Mouse (Mus musculus) v-Abl transformed pro-B cells (cell line): ENCODE data around the gene Sprr2a3.
"Not testable (repeated sequence)": the region's sequence is repeated elsewhere in the genome, so short reads cannot be mapped to it uniquely, and the experiment has no call there.

Experiments
- in situ Hi-C, 2 experiments: fragments of 400-800 bp; cut with MboI; formaldehyde crosslinking; loops; one replicate each; pipeline ENCODE4 v1.15.1; 2025; ENCODE audit not compliant: unreplicated experiment in 2 of 2

The Sprr2a3 gene

GRCm38 (mm10) chr3:92285101-92285500 is at the start of gene Sprr2a3:
TSS of gene Sprr2a3 (plus strand) at chr3:92285417.
- in situ Hi-C loops: not testable (repeated sequence)

DNA sequence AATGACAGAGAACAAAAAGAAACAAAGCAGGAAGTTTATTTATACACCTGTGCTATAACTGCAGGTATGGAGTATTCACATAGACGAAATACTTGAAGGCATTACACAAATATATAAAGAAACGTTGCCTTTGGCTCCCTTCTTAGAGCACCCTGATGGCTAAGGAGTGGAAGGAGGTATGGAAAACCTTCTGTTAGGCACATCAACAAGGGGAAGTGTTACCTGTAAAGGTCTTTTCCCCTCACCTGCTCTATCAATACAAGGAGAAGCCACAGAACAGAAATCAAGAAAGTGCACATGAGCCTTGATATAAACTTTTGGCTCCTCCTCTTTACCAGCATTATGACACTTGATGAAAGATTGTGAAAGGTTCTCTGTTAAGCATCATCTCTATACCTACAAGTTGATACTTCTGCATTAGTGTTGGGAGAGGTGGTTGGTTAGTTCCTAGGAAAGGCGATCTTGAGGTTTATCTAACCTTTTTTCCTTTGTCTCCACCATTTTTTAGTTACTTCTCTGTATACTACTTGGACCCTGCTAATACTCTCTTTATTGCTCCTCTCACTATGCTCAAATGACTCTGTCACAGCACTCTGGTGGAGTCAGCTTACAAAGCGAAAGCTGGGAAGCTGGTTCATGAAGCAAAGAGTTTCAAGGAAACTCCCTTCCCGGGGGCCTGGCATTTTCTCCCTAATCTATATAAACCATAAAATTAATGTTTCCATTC is 48.6 kb upstream of the Sprr2a3 start:
- in situ Hi-C loops: not testable (repeated sequence)

DNA sequence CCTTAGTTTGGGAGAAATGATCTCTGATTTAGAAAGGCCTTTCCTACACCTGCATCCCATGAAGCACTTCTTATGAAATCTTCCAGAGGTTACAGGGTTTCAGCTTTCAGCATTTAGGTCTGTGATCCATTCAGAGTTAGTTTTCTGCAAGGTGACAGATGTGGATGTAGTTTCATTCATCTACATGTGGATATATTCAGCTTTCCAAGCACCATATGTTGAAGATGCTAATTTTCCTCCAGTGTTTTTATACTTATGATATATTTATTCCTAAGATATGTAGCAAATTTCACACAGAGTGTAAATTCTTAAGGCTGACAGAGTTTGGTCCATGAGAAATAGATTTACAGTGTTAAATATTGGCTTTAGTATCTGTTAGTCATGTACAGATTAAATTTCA is 46.5 kb upstream of the Sprr2a3 start:
- in situ Hi-C loops: not testable (repeated sequence)

DNA sequence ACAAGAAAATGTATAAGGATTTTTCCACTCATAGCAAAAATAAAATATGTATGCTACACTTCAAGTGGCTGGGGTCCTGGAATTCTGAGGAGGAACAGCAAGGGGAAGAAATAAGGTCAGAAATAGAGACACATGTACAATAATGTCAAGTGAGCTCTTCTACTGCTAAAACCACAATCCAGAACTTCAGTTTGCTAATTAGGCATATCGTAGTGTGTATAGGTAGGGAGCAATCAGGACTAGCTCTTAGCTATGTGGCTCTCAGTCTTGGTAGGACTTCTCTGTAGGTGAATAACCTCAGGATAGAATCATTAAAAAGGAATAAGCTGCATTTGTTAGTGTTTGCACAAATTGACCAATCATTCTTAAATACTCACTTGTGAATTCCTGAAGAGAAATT is 46.0 kb upstream of the Sprr2a3 start:
- in situ Hi-C loops: not testable (repeated sequence)

DNA sequence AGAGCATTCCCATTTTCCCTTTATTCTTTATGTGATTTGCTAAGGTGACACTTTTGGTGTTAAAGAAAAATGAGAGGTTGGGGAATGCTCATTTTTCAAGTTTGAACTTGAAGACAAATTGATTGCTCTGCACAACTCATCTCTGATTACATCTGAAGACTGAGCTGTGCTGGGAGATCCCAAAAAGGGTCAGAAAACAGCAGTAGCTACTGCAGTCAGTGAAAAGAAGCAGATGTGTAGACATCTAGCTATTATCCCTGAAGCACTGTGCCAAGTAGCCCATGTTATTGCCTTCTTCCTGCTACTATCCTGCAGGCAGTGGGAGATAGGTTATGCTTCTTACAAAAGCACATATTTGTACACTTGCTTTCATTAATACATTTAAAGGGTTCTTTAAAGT is 40.4 kb upstream of the Sprr2a3 start:
- in situ Hi-C loops: not testable (repeated sequence)

DNA sequence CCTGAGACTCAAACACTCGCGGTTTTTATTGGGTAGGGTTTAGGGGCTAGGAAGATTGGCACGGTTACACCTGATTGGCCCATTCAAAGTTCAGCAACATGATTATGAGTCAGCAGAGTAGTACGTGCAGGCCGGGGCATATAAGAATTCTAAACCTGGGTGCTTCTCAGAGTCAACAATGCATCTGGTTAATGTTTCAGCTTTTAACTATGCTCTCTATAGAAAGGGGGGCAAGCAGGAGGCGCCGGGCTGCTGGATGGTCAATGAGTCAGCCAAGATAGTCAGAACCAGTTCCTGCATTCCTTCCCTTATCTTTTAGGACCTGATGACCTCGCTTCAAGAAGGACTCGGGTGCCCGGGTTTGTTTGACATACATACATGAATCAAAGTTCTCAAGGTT is 39.0 kb upstream of the Sprr2a3 start:
- in situ Hi-C loops: not testable (repeated sequence)

GRCm38 (mm10) chr3:92248494-92248893 is 36.7 kb upstream of the Sprr2a3 start:
- in situ Hi-C loops: not testable (repeated sequence)

DNA sequence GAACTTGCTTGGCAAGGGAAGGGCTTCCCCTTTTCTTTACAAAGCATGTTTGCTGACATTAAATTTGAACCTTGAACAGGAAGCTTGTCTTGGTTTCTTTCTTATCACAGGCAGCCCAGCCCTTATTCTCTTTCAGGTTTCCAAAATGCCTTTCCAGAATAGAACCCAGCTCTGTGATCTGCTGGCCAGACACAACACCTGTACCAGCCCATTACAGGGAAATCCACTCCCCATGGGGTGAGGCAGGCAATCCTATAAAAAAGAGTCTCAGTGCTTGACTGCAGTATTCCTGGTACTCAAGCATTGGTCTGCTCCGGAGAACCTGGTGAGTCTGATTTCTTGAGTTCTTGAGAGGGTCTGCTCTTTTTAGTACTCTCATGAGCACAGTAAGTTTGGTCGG is 34.8 kb upstream of the Sprr2a3 start:
- in situ Hi-C loops: not testable (repeated sequence)

GRCm38 (mm10) chr3:92253860-92254259 is 31.4 kb upstream of the Sprr2a3 start:
- in situ Hi-C loops: not testable (repeated sequence)

GRCm38 (mm10) chr3:92258526-92258925 is 26.7 kb upstream of the Sprr2a3 start:
- in situ Hi-C loops: not testable (repeated sequence)

DNA sequence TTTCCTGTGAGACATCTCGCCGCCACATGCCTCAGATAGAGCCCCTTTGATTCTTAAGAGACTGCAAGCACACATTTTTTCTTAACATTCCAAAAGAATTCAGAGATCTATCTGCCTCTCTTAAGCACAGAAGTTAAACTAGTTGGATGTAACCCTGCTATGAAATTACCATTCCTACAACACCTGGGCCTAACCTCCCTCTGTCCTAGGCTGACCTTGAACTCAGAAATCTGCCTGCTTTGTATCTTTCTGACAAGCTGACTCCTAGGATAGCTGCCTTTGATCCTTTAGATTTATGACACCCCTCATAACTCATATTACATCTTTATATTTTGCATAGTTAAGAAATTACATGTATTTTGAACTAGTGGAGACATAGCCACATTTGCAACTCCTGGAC is 21.8 kb upstream of the Sprr2a3 start:
- in situ Hi-C loops: not testable (repeated sequence)

DNA sequence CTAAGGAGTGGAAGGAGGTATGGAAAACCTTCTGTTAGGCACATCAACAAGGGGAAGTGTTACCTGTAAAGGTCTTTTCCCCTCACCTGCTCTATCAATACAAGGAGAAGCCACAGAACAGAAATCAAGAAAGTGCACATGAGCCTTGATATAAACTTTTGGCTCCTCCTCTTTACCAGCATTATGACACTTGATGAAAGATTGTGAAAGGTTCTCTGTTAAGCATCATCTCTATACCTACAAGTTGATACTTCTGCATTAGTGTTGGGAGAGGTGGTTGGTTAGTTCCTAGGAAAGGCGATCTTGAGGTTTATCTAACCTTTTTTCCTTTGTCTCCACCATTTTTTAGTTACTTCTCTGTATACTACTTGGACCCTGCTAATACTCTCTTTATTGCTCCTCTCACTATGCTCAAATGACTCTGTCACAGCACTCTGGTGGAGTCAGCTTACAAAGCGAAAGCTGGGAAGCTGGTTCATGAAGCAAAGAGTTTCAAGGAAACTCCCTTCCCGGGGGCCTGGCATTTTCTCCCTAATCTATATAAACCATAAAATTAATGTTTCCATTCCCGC is 13.7 kb upstream of the Sprr2a3 start:
- in situ Hi-C loops: not testable (repeated sequence)

GRCm38 (mm10) chr3:92273504-92273903 is 11.7 kb upstream of the Sprr2a3 start:
- in situ Hi-C loops: not testable (repeated sequence)

DNA sequence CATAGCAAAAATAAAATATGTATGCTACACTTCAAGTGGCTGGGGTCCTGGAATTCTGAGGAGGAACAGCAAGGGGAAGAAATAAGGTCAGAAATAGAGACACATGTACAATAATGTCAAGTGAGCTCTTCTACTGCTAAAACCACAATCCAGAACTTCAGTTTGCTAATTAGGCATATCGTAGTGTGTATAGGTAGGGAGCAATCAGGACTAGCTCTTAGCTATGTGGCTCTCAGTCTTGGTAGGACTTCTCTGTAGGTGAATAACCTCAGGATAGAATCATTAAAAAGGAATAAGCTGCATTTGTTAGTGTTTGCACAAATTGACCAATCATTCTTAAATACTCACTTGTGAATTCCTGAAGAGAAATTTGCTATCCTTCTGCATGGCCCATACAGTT is 11.2 kb upstream of the Sprr2a3 start:
- in situ Hi-C loops: not testable (repeated sequence)

DNA sequence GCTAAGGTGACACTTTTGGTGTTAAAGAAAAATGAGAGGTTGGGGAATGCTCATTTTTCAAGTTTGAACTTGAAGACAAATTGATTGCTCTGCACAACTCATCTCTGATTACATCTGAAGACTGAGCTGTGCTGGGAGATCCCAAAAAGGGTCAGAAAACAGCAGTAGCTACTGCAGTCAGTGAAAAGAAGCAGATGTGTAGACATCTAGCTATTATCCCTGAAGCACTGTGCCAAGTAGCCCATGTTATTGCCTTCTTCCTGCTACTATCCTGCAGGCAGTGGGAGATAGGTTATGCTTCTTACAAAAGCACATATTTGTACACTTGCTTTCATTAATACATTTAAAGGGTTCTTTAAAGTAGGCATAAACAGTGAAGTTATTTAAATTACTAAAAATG is 5.6 kb upstream of the Sprr2a3 start:
- in situ Hi-C loops: not testable (repeated sequence)

GRCm38 (mm10) chr3:92280963-92281606 is 4.1 kb upstream of the Sprr2a3 start:
- in situ Hi-C loops: not testable (repeated sequence)

DNA sequence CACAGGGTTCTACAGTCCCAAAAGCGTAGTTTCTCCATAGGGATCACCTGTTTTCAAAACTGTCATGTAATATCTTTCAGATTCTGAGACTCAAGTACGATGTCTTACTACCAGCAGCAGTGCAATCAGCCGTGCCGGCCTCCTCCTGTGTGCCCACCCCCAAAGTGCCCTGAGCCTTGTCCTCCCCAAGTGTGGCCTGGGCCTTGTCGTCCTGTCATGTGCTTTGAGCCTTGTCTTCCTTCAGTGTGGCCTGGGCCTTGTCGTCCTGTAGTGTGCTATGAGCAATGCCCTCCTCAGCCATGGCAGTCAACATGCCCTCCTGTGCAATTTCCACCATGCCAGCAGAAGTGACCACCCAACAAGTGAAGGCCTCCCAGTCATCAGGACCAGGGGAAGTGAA is 3.3 kb downstream of the Sprr2a3 start:
- in situ Hi-C loops: not testable (repeated sequence)

DNA sequence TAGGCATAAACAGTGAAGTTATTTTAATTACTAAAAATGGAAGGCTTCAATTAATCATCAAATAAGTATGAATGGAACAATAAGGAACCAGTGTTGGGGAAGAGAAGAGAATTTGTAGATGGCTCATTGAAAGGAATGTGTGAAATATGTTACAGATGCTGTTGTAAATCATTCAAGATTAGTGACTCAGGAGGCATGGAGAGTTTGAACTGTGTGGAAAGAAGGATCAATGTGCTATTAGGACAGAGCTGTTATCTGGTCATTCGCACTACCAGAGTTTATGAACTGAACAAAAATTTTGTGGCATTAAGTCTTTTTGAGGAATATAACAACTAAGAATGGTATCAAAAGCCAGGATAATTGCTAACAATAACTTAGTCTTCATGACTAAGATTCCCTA is 22.2 kb downstream of the Sprr2a3 start:
- in situ Hi-C loops: no loop called here

DNA sequence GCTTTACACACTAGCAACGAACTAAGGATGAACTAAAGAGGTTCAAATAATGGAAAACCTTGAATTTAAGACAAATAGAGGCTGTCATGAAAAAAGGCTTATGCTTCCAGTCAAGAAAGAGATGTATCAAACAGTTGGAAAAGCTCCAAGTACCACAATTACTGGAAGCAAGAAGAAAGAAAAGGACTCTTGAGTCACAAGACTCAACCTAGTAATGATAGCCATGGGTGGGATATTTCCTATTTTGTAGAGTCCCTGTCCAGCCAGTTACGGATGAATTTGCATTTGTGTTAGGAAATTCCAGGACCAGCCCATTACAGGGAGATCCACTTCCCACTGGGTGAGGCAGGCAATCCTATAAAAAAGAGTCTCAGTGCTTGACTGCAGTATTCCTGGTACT is 31.1 kb downstream of the Sprr2a3 start, which contains the start of gene Sprr2b:
Sprr2b (plus strand) TSS at position 301 of the 400 bp plus-strand sequence.
- in situ Hi-C loops: no loop called here

- in situ Hi-C loops: no loop called here
Observed at GRCm38 (mm10) chr3:92317384-92317783, 32.2 kb downstream of the Sprr2a3 start.

DNA sequence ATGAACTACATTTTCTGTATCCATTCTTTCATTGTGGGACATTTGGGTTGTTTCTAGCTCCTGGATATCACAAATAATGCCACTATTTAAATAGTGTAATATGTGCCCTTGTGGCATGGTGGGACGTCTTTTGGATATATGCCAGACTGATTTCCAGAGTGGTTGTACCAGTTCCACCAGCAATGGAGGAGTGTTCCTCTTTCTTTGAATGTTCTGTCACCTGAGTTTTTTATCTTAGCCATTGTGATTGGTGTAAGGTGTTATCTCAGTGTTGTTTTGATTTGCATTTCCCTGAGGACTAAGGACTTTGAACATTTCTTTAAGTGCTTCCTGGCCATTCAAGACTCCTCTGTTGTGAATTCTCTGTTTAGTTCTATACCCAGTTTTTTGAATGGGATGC is 51.1 kb downstream of the Sprr2a3 start:
- in situ Hi-C loops: no loop called here

DNA sequence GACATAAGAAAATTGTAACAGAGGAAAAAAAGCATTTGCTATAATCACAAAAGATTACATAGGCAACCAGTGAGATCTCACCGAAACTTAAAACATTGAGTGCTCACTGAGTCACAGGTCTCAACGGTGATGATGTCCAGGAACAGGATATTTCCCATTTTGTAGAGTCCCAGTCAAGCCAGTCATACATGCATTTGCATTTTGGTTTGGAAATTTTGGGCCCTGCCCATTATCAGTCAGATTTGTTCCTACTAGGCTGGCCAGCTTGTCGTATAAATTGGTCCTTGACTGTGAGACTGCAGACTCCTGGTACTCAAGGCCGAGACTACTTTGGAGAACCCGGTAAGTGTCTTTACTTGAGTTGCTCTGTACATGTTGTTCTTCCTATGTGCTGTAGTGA is 53.6 kb downstream of the Sprr2a3 start, which contains the start of gene Sprr2d:
Sprr2d (plus strand) TSS at position 301 of the 400 bp plus-strand sequence.
- in situ Hi-C loops: no loop called here
